Mouse (Mus musculus): ENCODE results near the gene Akt1s1.

DNA sequence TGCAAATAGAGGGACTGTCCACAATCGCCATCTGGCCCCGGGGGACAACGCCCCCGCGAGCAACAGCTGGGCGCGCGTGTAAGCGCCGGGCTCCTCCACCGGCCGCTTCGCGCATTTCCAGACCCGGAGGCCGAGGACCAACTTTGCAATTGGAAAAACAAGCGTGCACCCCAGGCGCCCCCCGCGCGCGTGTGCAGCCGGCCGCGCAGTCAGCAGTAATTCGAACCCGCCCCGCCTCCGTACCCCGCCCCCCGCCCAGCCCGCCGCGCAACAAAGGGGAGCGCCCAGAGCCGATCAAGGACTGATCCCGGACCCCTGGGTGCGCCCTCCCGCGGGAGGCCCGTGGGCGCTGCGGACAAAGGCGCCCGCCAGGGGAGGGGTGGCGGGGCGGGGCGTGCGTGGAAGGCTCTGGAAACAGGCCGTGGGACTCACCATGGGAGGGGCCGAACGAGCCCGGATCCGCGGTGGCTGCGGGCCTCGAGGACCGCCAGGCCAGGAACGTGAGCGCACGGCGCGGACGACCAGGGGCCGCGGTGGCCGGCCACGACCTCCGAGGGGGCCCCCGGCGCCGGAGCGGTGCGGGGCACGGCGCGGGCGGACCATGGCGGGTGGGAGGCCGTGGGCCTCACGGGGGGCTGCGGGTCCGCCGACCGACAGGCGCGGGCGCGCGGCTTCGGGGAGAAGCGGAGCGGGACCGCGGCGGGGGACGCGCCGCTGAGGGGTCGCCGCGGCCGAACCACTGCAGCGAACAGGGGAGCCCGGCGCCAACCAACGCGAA is 20.3 kb downstream of the Akt1s1 start:
- TF ChIP-seq CTCF (IDR thresholded peaks at IDR 0.05; ENCODE audit: low read depth) (no peak), EP300 (IDR thresholded peaks at IDR 0.05; ENCODE audit: low read depth) (no peak)

Data from liver, embryonic 14.5 days (tissue).